Mouse (Mus musculus) left cerebral cortex, adult 11 months (tissue): ENCODE data around the gene Galp.
"Not testable (repeated sequence)": the region's sequence is repeated elsewhere in the genome, so short reads cannot be mapped to it uniquely, and the experiment has no call there.

Source experiments
- DNase-seq: peaks from one replicate; pipeline ENCODE4 v3.0.0; 2022; ENCODE audit warnings: low spot score

The Galp gene

DNA sequence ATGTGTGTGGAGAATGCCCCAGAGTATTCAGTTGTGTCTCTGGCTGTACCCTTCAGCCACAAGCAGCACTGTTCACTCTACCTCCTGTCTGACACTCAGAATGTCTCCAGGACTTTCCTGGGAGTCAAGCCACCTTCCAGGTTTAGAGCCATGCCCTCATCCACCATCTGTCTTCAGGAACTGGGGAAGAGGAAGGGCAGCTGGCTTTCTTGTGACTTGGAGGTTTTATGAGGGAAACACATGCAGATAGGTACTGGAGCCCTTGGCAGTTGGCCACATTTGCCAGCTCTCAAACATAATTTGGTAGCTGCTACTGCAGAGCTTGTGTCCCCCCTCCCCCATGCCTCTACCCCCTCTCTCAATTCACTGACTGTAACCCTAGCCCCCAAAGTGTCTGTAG is 17.9 kb upstream of the Galp start:
- no peak for DNase-seq

DNA sequence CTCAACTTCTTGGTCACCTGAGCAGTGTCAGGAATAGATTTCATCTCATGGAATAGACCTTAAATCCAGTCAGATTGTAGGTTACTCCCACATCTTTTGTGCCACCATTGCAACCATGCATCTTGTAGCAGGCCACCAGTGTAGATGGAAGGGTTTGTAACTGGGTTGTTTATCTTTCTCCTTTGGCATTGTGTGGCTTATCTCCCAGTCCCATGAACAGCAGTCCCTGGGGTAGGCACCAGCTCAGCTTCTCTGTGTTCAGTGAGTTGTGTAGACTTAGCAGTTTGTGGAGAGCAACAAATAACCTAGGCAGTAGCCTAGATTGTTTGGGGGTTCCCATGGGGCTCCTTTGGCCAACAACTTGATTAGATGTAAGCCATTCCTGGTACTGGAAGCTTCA is 14.0 kb upstream of the Galp start:
- no peak for DNase-seq

DNA sequence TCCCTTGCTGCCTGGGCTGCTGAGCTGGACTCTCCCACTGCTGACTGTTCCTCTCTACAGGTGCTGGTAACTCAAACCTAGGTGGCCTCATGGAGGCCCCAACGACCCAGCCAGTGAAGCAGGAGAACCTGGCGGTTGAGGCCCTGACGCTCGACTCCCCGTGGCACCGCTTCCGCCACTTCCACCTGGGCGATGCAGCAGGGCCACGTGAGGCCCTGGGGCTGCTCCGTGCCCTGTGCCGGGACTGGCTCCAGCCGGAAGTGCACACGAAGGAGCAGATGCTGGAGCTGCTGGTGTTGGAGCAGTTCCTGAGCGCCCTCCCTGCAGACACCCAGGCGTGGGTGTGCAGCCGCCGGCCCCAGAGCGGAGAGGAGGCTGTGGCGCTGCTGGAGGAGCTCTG is 13.1 kb upstream of the Galp start:
- no peak for DNase-seq

DNA sequence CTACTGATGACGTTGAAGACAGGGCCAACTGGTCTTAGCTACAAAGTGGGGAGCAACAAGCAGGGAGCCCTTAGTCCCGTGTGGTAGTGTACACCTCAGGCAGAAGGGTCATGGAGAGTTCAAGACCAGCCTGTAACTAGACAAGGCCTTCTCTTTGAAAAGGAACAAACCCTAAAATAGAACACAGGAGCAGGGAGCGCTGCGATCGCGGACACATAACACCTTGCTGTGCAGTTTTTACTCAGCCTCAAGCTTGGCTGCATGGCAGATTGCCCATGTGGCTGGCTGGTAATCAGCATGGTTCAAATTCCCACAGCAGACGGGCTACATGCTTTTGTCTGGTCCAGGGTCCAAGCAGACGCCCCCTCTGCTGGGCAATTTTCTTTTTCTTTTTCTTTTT is 12.4 kb upstream of the Galp start:
- no peak for DNase-seq

DNA sequence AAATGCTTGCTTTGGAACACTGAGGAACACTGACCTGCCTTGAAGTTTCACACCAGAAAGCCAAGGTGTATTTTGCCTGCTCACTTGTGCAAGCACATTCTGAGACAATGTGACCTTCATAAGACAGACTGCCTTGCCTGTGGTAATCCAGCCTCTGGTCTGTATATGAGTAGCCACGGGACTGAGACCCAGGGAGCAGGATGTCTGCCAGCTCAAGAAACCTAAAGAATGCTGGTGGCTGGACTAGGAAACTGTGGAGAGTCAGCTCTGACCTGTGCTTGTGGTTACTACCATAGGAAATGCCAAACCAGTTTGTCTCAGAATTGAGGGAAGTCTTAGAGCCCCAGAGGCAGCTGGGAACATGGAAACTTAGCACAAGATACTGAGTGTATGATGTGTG is 11.5 kb upstream of the Galp start:
- no peak for DNase-seq

DNA sequence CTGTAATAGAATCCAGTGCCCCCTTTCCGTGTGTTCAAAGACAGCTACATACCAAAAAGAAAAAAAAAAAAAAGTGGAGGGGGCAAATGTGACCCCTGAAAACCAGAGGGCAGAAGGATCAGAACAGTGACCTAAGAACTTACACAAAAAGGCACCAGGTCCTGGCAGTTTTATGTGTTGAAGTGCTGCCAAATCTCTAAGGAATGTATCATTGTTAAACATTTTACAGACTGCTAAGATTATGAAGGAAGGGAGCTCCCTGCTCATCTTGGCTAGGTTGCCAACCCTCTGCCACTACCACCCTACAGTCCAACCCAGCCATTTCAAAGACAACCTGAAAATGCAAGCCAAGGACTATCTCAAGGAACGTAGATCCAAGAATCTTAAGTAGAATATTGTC is 10.7 kb upstream of the Galp start:
- DNase-seq = no peak

DNA sequence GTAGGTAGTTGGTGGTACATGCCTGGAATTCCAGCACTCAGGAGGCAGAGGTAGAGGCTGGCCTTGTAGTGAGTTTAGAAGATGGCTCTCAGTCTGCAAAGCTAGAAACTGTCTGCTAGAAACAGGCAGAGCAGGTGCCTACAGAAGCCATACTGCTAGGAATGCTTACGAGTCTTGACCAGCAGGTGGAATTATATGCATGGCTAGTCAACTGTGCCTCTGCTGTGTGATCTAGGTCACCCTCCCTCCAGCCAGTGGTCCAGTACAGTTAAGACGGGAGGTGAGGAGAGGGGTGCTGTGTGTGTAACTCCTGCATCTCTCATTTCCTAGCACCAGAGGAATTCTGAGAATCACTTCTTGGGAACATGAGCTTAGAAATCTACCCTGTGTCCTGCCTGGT is 10.1 kb upstream of the Galp start:
- no peak for DNase-seq

DNA sequence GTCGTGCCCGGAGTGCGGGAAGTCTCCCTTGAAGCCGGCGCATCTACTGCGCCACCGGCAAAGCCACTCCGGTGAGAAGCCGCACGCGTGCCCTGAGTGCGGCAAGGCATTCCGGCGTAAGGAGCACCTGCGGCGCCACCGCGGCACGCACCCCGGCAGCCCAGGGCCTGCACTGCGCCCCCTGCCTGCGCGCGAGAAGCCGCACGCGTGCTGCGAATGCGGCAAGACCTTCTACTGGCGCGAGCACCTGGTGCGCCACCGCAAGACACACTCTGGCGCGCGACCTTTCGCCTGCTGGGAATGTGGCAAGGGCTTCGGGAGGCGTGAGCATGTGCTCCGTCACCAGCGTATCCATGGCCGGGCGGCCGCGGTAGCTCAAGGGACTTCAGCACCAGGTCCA is 7.3 kb upstream of the Galp start:
- DNase-seq = no peak

DNA sequence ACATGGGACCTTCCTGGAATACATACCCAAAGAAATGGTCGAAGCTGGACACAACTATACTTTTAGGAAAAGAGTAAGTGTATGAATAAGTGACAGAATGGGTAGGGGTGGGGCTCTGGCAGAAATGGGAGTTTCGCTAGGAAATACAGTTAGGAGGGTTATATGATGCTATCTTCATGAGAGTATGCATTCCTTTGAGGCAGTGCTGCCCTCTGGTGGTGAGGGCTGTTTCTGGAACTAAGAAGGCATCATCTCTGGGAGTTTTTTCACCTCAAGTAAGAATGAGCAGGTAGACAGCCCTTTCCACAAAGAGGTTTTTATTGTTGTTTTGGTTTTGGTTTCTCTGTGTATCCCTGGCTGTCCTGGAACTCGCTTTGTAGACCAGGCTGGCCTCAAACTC is 5.5 kb upstream of the Galp start:
- peak; percentile 75 for DNase-seq

DNA sequence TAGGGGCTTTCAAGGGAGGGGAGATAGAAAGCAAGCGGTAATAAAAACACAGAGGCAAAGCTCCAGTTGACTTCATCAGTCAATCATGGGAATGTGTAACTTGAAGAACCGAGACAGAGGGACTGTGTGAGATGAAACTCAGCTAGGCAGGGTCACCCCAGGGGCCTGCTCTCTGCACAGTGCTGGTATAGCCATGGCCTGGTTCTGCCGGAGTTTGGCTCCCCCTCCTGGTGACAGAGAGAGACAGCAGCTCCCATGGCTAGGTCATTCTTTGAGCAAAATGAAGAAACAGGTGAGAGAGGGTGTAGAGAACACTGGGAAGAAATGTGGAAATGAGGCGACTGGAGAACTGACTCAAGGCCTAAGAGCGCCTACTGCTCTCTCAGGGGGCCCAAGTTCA is 2.8 kb upstream of the Galp start:
- DNase-seq = no peak

DNA sequence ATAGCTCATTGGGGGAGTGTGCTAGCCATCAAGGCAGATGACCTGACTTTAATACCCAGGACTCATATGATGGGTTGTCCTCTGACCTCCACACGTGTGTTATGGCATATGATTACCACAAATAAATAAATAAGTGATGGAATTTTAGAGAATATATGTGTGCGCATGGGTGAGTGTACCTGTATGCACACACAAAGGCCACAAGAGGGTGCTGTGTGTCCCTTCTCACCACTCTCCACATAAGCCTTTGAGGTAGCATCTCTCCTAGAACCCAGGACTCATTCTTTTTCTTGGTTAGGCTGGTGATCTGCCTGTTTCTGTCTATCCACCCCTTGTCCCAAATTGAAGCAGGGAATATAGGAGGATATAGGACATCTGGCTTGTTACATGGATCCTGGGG is 1.1 kb upstream of the Galp start:
- no peak for DNase-seq

DNA sequence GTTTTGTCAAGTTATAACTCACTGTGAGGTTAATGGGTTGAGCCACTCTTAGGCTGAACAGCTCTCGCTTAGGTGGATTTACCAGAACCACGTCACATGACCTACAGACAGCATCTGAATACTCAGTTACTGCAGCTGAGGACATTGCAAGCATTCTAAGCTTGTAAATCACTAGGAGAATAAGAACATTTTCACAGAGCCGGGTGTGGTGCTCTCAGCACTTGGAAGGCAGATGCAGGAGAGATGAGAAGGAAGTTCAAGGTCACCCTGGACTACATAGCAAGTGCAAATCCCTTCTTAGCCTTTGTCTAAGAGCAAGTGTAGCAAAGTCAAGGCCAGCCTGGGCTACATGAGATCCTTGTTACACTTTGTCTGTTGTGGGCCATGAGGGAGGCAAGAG is 7.3 kb downstream of the Galp start:
- no peak for DNase-seq

DNA sequence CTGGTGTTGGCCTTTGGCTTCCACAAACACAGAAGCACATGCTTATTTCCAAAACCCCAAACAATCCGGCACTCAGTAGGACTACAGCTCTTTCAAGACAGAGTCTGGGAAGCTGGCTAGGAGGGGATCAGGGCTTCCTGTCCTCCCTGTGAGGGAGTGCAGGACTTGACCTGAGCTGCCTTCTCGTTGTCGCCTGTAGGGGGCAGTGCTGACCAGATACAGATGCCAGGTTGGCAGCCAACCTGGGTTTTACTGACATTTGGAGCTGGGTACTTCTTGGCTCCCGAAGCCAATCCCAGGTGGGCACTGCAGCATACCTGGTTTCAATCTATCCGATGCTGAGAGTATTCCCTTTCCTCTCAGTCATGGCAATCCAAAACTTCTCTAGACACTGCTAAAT is 16.3 kb downstream of the Galp start:
- no peak for DNase-seq

DNA sequence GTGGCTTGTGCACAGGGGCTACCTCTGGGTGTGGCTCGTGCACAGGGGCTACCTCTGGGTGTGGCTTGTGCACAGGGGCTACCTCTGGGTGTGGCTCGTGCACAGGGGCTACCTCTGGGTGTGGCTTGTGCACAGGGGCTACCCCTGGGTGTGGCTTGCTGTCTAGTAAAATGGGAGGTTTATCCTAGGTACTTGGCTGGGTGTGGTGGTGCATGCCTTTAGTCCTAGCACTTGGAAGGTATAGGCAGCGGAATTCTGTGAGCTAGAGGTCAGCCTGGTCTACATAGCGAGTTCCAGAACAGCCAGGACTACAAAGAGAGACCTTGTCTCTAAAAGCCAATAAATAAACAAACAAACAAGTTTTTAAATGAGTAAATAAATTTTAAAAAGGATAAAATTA is 17.8 kb downstream of the Galp start:
- not testable (repeated sequence) for DNase-seq

DNA sequence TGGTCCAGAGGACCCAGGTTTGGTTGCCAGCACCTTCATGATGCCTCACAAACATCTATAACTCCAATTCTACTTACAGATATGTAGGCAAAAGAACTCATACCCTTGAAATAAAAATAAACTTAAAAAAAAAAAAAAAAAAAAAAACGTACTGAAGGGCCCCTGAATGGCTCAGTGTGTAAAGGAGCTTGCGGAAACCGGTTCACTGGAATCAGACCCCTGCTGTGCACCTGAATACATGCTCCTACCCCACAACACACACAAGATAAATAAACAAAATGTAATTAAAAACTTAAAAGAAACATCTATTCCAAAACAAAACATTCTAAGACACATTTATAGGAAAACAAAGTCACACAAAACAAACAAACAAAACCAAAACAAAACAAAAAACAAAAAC is 23.3 kb downstream of the Galp start:
- no peak for DNase-seq

DNA sequence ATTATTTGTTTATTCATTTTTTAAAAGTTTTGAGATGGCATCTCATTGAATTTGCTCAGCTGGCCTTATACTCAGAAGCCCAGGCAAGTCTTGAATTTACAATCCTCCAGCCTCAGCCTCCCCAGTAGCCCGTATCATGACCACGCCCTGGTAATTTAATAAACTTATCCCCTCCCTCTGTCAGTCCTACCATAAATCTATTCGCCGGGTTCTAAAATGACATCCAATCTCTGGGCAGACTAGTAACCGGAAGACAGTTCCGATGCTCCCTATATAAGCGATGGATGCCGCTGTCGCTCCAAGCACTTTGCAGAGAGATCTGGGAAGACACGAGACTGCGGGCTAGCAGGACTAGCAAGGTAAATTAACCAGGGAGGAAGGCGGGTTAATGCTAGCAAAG is 25.1 kb downstream of the Galp start, which contains the start of gene Zscan5b:
Gene Zscan5b (plus strand): TSS at position 301 of the 400 bp plus-strand sequence.
- no peak for DNase-seq

DNA sequence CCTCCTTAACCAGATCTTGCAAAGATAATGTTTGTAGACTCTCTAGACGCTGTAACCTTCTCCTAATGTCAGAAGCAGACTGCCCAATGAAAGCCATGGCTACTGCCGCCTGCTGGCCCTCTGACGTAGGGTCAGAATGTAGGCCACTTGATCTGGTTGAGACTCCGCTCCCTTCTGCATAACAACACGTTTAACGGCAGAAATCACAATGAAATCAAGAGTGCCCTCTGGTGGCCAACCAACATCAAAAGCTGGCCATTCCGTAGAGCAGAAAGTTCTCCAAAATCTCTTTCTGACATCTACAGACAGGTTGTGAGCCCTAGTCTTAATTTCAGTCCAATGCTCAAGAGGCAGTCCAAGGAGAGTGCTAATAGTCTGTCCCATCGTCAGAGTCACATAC is 31.6 kb downstream of the Galp start:
- not testable (repeated sequence) for DNase-seq

DNA sequence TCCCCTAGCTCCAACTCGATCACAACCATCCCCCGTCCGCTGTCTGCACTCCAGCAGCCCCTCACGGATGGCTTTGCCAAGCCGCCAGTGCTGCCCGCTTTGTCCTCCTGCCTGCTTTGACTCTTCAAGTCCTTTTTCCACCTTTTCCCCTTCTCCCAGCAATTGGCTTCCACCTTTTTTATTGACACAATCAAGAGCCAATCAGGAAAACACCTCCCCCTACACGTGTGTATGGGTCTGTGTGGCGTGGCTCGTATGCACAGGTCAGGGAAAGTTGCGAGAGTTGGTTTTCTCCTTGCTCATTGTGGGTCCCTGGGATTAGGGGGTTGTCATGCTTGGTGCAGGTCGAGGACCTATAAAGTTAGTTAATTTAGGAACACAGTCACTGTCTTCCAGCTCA is 42.9 kb downstream of the Galp start:
- no peak for DNase-seq

DNA sequence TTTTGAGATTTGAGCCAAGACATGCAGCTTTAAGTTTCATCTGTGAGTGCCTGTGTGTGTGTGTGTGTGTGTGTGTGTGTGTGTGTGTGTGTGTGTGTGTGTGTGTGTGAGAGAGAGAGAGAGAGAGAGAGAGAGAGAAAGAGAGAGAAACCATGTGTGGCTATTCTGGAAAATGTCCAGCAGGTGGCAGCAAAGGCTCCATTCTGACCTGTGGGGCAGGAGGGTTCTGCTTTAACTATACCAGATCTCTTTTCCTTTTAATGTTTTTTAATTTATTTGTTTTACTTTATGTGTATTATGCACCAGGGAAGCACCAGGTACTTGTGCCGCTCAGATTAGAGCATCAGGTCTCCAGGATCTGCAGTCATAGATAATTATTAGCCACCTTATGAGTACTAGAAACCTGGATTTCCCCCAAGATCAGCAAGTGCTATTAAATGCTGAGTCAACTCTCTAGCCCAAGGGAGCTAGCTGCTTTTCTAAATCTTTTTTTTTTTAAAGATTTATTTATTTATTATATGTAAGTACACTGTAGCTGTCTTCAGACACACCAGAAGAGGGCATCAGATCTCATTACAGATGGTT is 44.0 kb downstream of the Galp start:
- peak; percentile 7 for DNase-seq

DNA sequence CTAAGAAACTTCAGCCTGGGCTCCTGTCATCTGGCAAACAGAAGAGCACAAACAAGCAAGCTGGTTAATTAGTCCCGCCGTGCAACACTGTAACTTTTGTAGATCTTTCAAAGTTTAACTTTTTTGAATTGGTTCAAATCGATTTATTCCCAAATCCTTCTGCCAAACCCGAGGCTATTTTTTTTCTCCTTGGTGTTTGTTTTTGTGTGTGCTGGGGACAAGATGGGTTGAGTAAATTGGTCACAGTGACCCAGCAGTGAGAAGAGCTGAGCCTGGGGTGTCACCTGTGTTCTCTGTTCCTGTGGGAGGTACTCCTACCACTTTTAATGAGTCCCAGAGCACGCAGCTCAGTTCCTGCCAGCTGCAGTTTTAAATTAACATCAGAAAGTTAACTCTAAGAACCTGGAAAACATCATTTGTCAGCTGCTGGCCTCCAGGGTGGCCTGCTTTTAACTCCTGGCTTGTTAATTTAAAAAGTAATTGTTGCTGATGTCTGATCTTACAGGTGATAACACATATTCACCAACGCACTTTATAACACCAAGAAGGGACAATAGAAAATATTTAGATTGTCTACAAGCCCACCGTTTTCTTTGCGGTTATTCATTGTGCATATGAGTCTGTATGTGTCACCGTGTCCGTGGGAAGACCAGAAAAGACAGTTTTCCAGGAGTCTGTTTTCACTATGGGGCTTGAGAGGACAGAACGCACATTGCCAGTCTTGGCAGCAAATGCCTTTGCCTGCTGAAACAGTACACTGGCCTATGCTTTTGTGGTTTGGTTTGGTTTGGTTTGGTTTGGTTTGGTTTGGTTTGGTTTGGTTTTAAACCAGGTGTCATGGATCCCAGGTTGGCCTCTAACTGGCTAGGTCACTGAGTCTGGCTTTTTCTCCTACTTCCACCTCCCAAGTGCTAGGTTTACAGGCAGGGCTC is 47.7 kb downstream of the Galp start:
- no peak for DNase-seq

DNA sequence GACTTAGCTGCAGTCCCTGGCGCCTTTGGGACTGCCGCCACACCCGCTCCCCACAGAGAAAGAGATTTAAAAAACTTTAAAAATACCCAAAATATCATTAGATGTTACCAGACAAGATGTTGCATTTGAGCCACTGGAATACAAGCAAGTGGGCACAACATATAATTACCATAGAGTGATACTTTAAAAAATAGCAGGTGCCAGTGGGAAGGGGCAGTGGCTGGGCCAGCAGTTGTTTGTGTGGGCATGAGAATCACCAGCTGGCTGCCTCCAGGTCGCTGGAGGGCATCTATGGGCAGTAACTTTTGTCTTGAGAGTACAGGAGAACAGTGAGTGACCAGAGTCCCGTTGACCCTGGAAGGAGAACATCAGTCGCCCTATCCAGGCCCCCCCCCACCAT is 55.5 kb downstream of the Galp start, which contains the start of gene Epp13:
Gene Epp13 (plus strand): TSS at position 301 of the 400 bp plus-strand sequence.
- no peak for DNase-seq

DNA sequence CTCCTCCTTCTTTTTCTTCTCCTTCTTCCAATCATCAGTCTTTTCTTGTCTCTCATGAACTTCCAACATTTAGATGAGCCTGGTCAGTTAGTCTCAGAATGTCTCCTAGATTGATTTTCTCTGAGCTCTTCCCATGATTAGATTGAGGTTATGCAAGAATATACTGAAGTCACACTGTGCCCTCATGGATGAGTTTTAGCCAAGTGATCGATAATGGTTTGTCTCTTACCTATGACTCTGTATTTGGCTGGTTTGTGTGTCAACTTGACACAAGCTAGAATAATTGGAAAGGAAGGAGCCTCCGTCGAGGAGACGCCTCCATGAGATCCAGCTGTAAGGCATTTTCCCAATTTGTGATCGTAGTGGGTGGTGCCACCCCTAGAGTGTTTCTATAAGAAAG is 57.6 kb downstream of the Galp start:
- no peak for DNase-seq

DNA sequence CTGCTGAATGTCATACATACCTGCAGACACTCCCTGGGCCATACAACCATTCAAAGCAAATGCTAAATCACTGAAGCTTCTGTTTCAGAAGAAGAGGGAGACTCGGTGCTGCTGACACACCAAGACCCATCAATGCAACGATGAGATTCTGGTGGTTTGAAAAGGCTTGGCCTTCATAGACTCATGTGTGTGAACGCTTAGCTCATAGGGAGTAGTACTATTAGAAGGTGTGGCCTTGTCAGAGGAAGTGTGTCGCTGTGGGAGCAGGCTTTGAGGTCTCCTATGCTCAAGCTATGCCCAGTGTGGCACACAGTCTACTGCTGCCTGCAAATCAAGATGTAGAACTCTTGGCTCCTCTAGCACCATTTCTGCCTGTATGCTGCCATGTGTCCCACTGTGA is 60.5 kb downstream of the Galp start:
- no peak for DNase-seq
